ENCODE assay signal across 18 mouse cellular contexts in the genomic region with DNA sequence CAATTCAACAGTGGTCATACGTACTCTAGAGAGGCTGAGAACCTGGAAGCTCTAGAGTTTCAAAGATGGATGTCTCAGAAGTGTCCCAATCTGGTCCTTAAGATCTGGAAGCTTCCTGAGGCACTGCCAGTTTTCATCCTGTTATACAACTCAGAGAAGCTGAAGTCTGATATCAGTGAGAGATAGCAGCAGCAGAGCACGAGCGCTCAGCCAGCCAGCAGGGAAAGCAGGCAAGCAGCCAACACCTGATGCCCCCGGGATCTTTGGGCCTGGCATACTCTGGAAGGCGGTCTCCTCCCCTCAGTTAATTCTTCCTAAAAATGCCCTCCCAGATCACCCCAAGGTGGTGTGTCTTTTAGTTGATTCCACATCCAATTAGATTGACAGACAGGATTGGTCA. TPM values are rescaled to one million over a fixed set of nuclear protein-coding genes. Genes with fewer than 3 reads are reported as not detected.
DNase-seq lines count a peak whose midpoint lies in the region; ATAC-seq lines count a peak whose summit lies in the region.
"Had no signal": no experiment of that assay in that cellular context is flagged by ENCODE, and none has a peak within 500 bp of the region (broad histone marks: within the 10 kb centered on the region; RNA-seq: fewer than 3 reads in every experiment).

No protein-coding gene starts in this region.

- DNase-seq in adrenal gland, adult 2 months = peak; percentile 21
- DNase-seq in adrenal gland, adult 18-20 months (ENCODE audit: low spot score in 2 of 2) = no peak
- DNase-seq in heart, adult 11 months = peak; percentile 84
- peak; percentile 64 for DNase-seq in left cerebral cortex, postnatal 4 days
- DNase-seq in left cerebral cortex, postnatal 25 days (ENCODE audit: low spot score in 2 of 2) = no peak
- DNase-seq in brain, adult 2 months (ENCODE audit: low read depth, low spot score) = peak; percentile 62
- DNase-seq in urinary bladder, postnatal 4 days (ENCODE audit: low spot score in 2 of 2) = no peak
- DNase-seq: embryo, embryonic 11 days; heart, adult 18-20 months; heart, postnatal 10 days; layer of hippocampus, adult 9-11 months; lung, embryonic 14.5 days; retina, postnatal 1 day had no signal

- no peak overlapping the region for H3K4me2 ChIP-seq in heart, embryonic 12.5 days
- H3K4me2 ChIP-seq: forebrain, embryonic 13.5 days; lung, embryonic 14.5 days had no signal

- H3K4me3 ChIP-seq in heart, embryonic 12.5 days = no peak overlapping the region
- H3K4me3 ChIP-seq: forebrain, embryonic 13.5 days had no signal

- H3K9me3 ChIP-seq in heart, embryonic 12.5 days (replicated peaks) = no peaks in the 10 kb centered on the region
- H3K9me3 ChIP-seq: forebrain, embryonic 13.5 days had no signal

- H3K9ac ChIP-seq in heart, embryonic 12.5 days = no peak overlapping the region
- H3K9ac ChIP-seq: forebrain, embryonic 13.5 days; lung, embryonic 14.5 days had no signal

- H3K4me1 ChIP-seq in heart, embryonic 12.5 days (replicated peaks) = peaks cover 30% of the 10 kb centered on the region

- intact Hi-C loops in left cerebral cortex, postnatal 4 days (cut with DNase I) = no loop called here
- intact Hi-C loops in left cerebral cortex, postnatal 25 days (cut with DNase I) = no loop called here

- H3K27me3 ChIP-seq in heart, embryonic 12.5 days (replicated peaks) = no peaks in the 10 kb centered on the region
- H3K27me3 ChIP-seq: CH12.LX; forebrain, embryonic 13.5 days had no signal

- H3K27ac ChIP-seq in heart, embryonic 12.5 days (ENCODE audit: poor library complexity, severe bottlenecking) = no peak overlapping the region
- H3K27ac ChIP-seq: forebrain, embryonic 13.5 days; kidney, postnatal 0 days had no signal

- WGBS in heart, embryonic 12.5 days = 28% methylated on average over 5 of the region's 5 CpGs

- H3K36me3 ChIP-seq in heart, embryonic 12.5 days = no peaks in the 10 kb centered on the region

- ATAC-seq in heart, embryonic 12.5 days (ENCODE audit: insufficient number of reproducible peaks, low FRiP score) = no peak
- ATAC-seq: activated CD4-positive, CD25-positive, alpha-beta regulatory T cell, adult 4 months; forebrain, embryonic 13.5 days had no signal

RNA-seq across cellular contexts. Expression of a gene that starts 13.7 kb away (rescaled TPM):
- total RNA-seq in adrenal gland, adult 2 months (2021) = 10 to 100 TPM; 21.1 to 24.6 TPM
- polyA plus RNA-seq in adrenal gland, adult 2 months (2012; rRNA removed) = 17.0 and 17.1 TPM in 2 replicates
- 10 to 100 TPM; 20.4 to 24.5 TPM for total RNA-seq in adrenal gland, adult 18-20 months (2021)
- 7.6 and 8.2 TPM in 2 replicates for polyA plus RNA-seq in heart, embryonic 12.5 days (2016; fragmentation: Nextera tagmentation; extraction: Ambion mirVana)
- total RNA-seq in left cerebral cortex, postnatal 4 days (2021) = 10 to 100 TPM; 89.8 to 90.7 TPM
- total RNA-seq in left cerebral cortex, postnatal 25 days (2021) = 10 to 100 TPM; 53.4 to 55.2 TPM

Comparison
In these comparisons a context has a peak if more than half of its experiments do, and no peak if none do; other contexts are left out.
1. DNase-seq: peak in adrenal gland, adult 2 months (single experiment), heart, adult 11 months (single experiment), left cerebral cortex, postnatal 4 days (single experiment) and brain, adult 2 months (single experiment); none in adrenal gland, adult 18-20 months (0 of 2), left cerebral cortex, postnatal 25 days (0 of 2) and urinary bladder, postnatal 4 days (0 of 2).